Mouse (Mus musculus): ENCODE data around the gene Gm4763.

DNA sequence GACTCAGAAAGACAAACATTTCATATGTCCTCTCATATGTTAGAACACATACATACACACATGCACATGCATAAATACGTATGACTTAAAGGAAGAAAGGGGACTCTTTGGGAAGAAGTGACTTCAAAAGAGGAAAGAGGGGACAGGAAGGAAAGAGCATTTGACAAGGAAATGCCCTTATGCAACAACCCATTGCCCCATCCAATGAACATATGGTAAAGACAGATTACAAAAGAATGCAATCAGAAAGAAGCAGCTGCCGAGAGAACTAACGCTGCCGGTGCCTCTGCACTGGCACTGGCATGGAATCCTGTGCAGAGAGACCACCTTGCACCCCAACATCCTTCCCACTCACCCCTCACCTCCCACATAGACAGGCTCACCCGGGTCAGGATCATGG lies 26.8 kb upstream of the Gm4763 start:
- no peak for TF ChIP-seq EP300 (IDR thresholded peaks at IDR 0.05; ENCODE audit: low read depth in 1 of 2, low read length in 2 of 2)
- no peak for TF ChIP-seq ZNF384 (IDR thresholded peaks at IDR 0.05; ENCODE audit: low read depth, low read length)
- TF ChIP-seq CTCF (IDR thresholded peaks at IDR 0.05 in 2 of 3, conservative IDR thresholded peaks at IDR 0.05 in 1 of 3; ENCODE audit: control insufficient read depth in 1 of 3, insufficient read depth in 1 of 3, low read depth in 2 of 3, low read length in 3 of 3, poor library complexity in 1 of 3, severe bottlenecking in 1 of 3), result no peak
- TF ChIP-seq MXI1 (IDR thresholded peaks at IDR 0.05; ENCODE audit: low read depth, low read length), result no peak
- no peak for TF ChIP-seq ZMIZ1 (IDR thresholded peaks at IDR 0.05; ENCODE audit: low read depth, low read length)
- TF ChIP-seq CHD2 (IDR thresholded peaks at IDR 0.05; ENCODE audit: low read length), result no peak
- TF ChIP-seq POLR2A (IDR thresholded peaks at IDR 0.05; ENCODE audit: control insufficient read depth in 1 of 2, insufficient read depth in 1 of 2, low read depth in 1 of 2, low read length in 2 of 2, poor library complexity in 1 of 2), result no peak
- TF ChIP-seq KAT2A (conservative IDR thresholded peaks at IDR 0.05; ENCODE audit: low read depth, low read length), result no peak
- no peak for TF ChIP-seq ZC3H11A (IDR thresholded peaks at IDR 0.05; ENCODE audit: low read depth, low read length)
- TF ChIP-seq HCFC1 (IDR thresholded peaks at IDR 0.05; ENCODE audit: low read depth, low read length), result no peak
- no peak for TF ChIP-seq TCF12 (IDR thresholded peaks at IDR 0.05; ENCODE audit: low read depth, low read length)
- TF ChIP-seq USF2 (IDR thresholded peaks at IDR 0.05; ENCODE audit: borderline replicate concordance in 1 of 2, insufficient read depth in 1 of 2, low read depth in 1 of 2, low read length in 2 of 2), result no peak
